Mouse (Mus musculus): Measurements from ENCODE around the gene Hcn3.

The Hcn3 gene

GRCm38 (mm10) chr3:89159616-89160344 is at the start of gene Hcn3:
Hcn3 (minus strand) TSS chr3:89160196.
- peak; percentile 69 for DNase-seq

GRCm38 (mm10) chr3:89209731-89210130 is 49.7 kb upstream of the Hcn3 start:
- no peak for DNase-seq

GRCm38 (mm10) chr3:89208736-89209135 is 48.7 kb upstream of the Hcn3 start:
- no peak for DNase-seq

GRCm38 (mm10) chr3:89208075-89208657 is 48.2 kb upstream of the Hcn3 start:
- no peak for DNase-seq

- DNase-seq: no peak
Measured at GRCm38 (mm10) chr3:89206695-89207094, 46.7 kb upstream of the Hcn3 start.

- no peak for DNase-seq
Measured at GRCm38 (mm10) chr3:89206079-89206478, 46.1 kb upstream of the Hcn3 start.

- no peak for DNase-seq
Measured at GRCm38 (mm10) chr3:89203142-89203514, 43.1 kb upstream of the Hcn3 start.

GRCm38 (mm10) chr3:89202253-89203141 is 42.5 kb upstream of the Hcn3 start, which contains the start of gene Gba:
Gba (plus strand) TSS chr3:89202928.
- peak; percentile 90 for DNase-seq

- no peak for DNase-seq
Measured at GRCm38 (mm10) chr3:89199839-89200238, 39.8 kb upstream of the Hcn3 start.

GRCm38 (mm10) chr3:89195979-89196877 is 36.2 kb upstream of the Hcn3 start:
- DNase-seq: peak; percentile 94

- peak; percentile 46 for DNase-seq
Measured at GRCm38 (mm10) chr3:89193853-89194252, 33.9 kb upstream of the Hcn3 start.

- DNase-seq: no peak
Measured at GRCm38 (mm10) chr3:89193351-89193750, 33.4 kb upstream of the Hcn3 start.

- no peak for DNase-seq
Measured at GRCm38 (mm10) chr3:89190436-89190835, 30.4 kb upstream of the Hcn3 start.

- DNase-seq: no peak
Measured at GRCm38 (mm10) chr3:89188478-89188875, 28.5 kb upstream of the Hcn3 start.

GRCm38 (mm10) chr3:89187690-89188477 is 27.9 kb upstream of the Hcn3 start:
- DNase-seq: no peak

GRCm38 (mm10) chr3:89187197-89187596 is 27.2 kb upstream of the Hcn3 start:
- DNase-seq: no peak

- no peak for DNase-seq
Measured at GRCm38 (mm10) chr3:89183959-89184315, 23.9 kb upstream of the Hcn3 start.

- peak; percentile 94 for DNase-seq
Measured at GRCm38 (mm10) chr3:89183058-89183958, 23.3 kb upstream of the Hcn3 start, which contains the start of gene Fam189b. Fam189b (plus strand) TSS chr3:89183143.

- DNase-seq: no peak
Measured at GRCm38 (mm10) chr3:89182531-89183057, 22.6 kb upstream of the Hcn3 start.

Data from lung, postnatal 10 days (tissue).